In the genomic region with DNA sequence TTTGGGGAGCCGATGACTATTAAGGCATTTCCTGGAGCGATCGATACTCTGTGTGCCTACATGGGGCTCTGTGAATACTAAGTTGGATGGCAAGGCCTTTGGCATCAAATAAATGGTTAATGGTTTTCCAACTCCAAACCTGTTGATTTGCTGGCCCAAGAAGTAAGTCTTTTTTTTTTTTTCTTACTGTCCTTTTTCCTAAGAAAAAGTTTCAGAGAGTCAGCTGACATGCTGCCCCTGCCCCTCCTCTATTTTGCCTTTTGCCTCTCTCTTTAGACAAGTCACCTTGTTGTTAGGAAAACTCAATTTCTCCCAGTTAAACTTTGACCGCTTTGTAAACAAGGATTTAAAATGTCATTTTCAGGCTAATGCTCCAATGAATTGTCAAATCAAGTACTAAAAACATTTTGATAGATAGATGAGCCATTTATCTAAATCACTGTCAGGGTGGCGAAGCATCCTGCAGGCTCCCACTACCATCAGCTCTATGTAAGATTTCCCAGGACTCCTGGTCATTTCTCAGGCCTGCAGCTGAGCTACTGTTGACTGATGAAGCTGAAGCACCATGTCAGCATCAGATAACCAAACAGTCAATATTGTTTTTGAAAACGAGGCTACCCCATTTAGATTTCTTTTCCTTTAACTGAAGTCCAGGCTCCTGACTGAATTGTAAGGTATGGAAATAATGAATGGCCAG, we compare ENCODE assay signal across 8 mouse cellular contexts.
A peak's percentile ranks its signal among the peaks of the same experiment; 100 is the strongest.
DNase-seq lines count a peak whose midpoint lies in the region; ATAC-seq and TF ChIP-seq lines count a peak whose summit lies in the region.

No protein-coding gene starts in this region.

- peak overlapping the region; percentile 70 for H3K4me2 ChIP-seq in kidney, postnatal 0 days (ENCODE audit: low read length)
- peak overlapping the region; percentile 67 for H3K4me2 ChIP-seq in neural tube, embryonic 12.5 days (replicated peaks)

- H3K9ac ChIP-seq in kidney, postnatal 0 days (ENCODE audit: low read depth, low read length): peak overlapping the region; percentile 81
- peak overlapping the region; percentile 80 for H3K9ac ChIP-seq in neural tube, embryonic 12.5 days

- WGBS in forebrain, embryonic 10.5 days: 43% methylated on average over 6 of the region's 6 CpGs
- 22% methylated on average over 6 of the region's 6 CpGs for WGBS in kidney, postnatal 0 days
- WGBS in neural tube, embryonic 12.5 days: 13% methylated on average over 6 of the region's 6 CpGs

- H3K4me1 ChIP-seq in forebrain, embryonic 10.5 days: peaks cover 58% of the 10 kb centered on the region
- 0 out of 2 replicates have a peak, but pooled peaks cover 12% of the 10 kb centered on the region for H3K4me1 ChIP-seq in kidney, postnatal 0 days (replicated peaks; ENCODE audit: insufficient read depth, low read length)
- peaks cover 39% of the 10 kb centered on the region for H3K4me1 ChIP-seq in neural tube, embryonic 12.5 days

- peak; percentile 52 for DNase-seq in kidney, adult 9 months
- no peak for DNase-seq in kidney, postnatal 25 days
- no peak for DNase-seq in forebrain, embryonic 10.5 days (ENCODE audit: extremely low spot score, low spot score)
- no peak for DNase-seq in kidney, postnatal 0 days (ENCODE audit: low spot score)
- DNase-seq in cerebellum, postnatal 14 days: no peak
- no peak for DNase-seq in urinary bladder, postnatal 25 days (ENCODE audit: low spot score)

- no peak for TF ChIP-seq CTCF in kidney, postnatal 0 days (IDR thresholded peaks at IDR 0.05; ENCODE audit: low read depth)

- H3K4me3 ChIP-seq in forebrain, embryonic 10.5 days: peak overlapping the region; percentile 63
- peak overlapping the region; percentile 53 for H3K4me3 ChIP-seq in kidney, postnatal 0 days (replicated peaks; ENCODE audit: low read depth, low read length)
- peak overlapping the region; percentile 60 for H3K4me3 ChIP-seq in neural tube, embryonic 12.5 days

- ATAC-seq in kidney, postnatal 0 days (replicated peaks; ENCODE audit: low FRiP score, low read depth): no peak
- no peak for ATAC-seq in neural tube, embryonic 12.5 days (ENCODE audit: low FRiP score, low read depth)
- no peak for ATAC-seq in erythroblast, adult 5-6 weeks (replicated peaks; ENCODE audit: low FRiP score, poor library complexity, severe bottlenecking)

- H3K36me3 ChIP-seq in forebrain, embryonic 10.5 days (replicated peaks): no peaks in the 10 kb centered on the region
- H3K36me3 ChIP-seq in kidney, postnatal 0 days (ENCODE audit: insufficient read depth, low read length): no peaks in the 10 kb centered on the region
- no peaks in the 10 kb centered on the region for H3K36me3 ChIP-seq in neural tube, embryonic 12.5 days

- H3K9me3 ChIP-seq in forebrain, embryonic 10.5 days: no peaks in the 10 kb centered on the region
- H3K9me3 ChIP-seq in kidney, postnatal 0 days (replicated peaks; ENCODE audit: low read length): no peaks in the 10 kb centered on the region
- H3K9me3 ChIP-seq in neural tube, embryonic 12.5 days: no peaks in the 10 kb centered on the region

- H3K27me3 ChIP-seq in forebrain, embryonic 10.5 days (ENCODE audit: poor library complexity, severe bottlenecking): peaks cover 35% of the 10 kb centered on the region
- no peaks in the 10 kb centered on the region for H3K27me3 ChIP-seq in kidney, postnatal 0 days (ENCODE audit: insufficient read depth, low read length)
- no peaks in the 10 kb centered on the region for H3K27me3 ChIP-seq in neural tube, embryonic 12.5 days (replicated peaks)

- H3K27ac ChIP-seq in forebrain, embryonic 10.5 days: peak overlapping the region; percentile 89
- H3K27ac ChIP-seq in kidney, postnatal 0 days: peak overlapping the region; percentile 91; the same call in 1 of the 2 replicates
- H3K27ac ChIP-seq in neural tube, embryonic 12.5 days: no peak overlapping the region
